9 mouse cellular contexts compared by ENCODE assay signal in the genomic region with DNA sequence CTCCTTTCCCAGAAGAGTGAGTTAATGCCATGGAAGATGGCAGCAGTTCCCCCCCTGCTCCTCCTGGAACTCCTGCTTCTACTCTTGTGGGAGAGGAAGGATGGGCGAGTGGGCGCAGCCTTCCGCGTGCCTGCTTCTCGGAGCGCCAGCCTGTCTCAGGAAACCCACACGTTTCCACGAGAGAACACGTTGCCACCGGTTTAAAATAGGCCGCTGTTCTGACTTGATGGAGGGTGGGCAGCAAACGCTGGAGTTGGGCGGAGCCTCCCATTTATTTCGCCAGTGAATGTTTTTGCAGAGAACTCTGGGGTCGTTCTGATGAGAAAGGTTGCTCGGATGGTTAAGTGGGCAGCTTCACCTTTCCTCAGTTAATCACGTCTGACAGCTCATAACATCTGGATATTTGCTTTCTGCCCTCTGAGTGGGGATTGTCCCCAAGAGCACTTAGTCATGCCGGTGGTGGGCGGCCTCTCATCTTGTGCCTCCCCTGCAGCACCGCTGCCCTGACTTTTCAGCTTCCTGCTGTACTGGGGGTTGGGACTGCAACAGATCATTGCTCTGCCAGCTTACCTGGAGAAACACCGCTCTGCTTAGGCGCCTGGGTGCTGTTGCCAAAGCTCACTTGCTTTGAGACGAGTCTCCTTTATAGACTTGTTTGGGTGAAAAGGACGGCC. TPM values are rescaled to one million over a fixed set of nuclear protein-coding genes. Genes with fewer than 3 reads are reported as not detected.
DNase-seq lines count a peak whose midpoint lies in the region; ATAC-seq and TF ChIP-seq lines count a peak whose summit lies in the region.
"Had no signal": no experiment of that assay in that cellular context is flagged by ENCODE, and none has a peak within 500 bp of the region (broad histone marks: within the 10 kb centered on the region; RNA-seq: fewer than 3 reads in every experiment).

No protein-coding gene starts in this region.

- 0 out of 2 replicates have a peak, but pooled peaks have one; percentile 61 for ATAC-seq in kidney, embryonic 16.5 days (ENCODE audit: low FRiP score, low TSS enrichment)
- no peak; the same call in 1 of the 2 replicates for ATAC-seq in kidney, postnatal 0 days (replicated peaks; ENCODE audit: low FRiP score, low read depth)
- ATAC-seq in forebrain, embryonic 16.5 days: no peak

- 22% methylated on average over 24 of the region's 24 CpGs for WGBS in kidney, embryonic 16.5 days
- 18% methylated on average over 24 of the region's 24 CpGs for WGBS in kidney, postnatal 0 days
- WGBS in olfactory bulb, adult 2 months: 36% methylated on average over 24 of the region's 24 CpGs
- WGBS in forebrain, embryonic 16.5 days: 56% methylated on average over 24 of the region's 24 CpGs

- no peaks in the 10 kb centered on the region for H3K9me3 ChIP-seq in kidney, embryonic 16.5 days (ENCODE audit: low read length)
- H3K9me3 ChIP-seq in kidney, postnatal 0 days (replicated peaks; ENCODE audit: low read length): no peaks in the 10 kb centered on the region
- no peaks in the 10 kb centered on the region for H3K9me3 ChIP-seq in forebrain, embryonic 16.5 days (ENCODE audit: control insufficient read depth, low read length)
- H3K9me3 ChIP-seq: megakaryocyte, embryonic 14.5 days had no signal

- H3K4me2 ChIP-seq in kidney, embryonic 16.5 days (replicated peaks; ENCODE audit: low read depth, low read length): peak overlapping the region; percentile 48
- H3K4me2 ChIP-seq in kidney, postnatal 0 days (ENCODE audit: low read length): peak overlapping the region; percentile 44
- H3K4me2 ChIP-seq in forebrain, embryonic 16.5 days (ENCODE audit: low read length): no peak overlapping the region

- no peak for TF ChIP-seq POLR2A in bone marrow macrophage, adult 2 months (IDR thresholded peaks at IDR 0.05; ENCODE audit: borderline replicate concordance, low read depth, low read length)
- TF ChIP-seq POLR2A in olfactory bulb, adult 2 months (IDR thresholded peaks at IDR 0.05; ENCODE audit: insufficient read depth, low read depth, low read length): no peak

- H3K36me3 ChIP-seq in kidney, embryonic 16.5 days (ENCODE audit: insufficient read depth, low read length): no peaks in the 10 kb centered on the region
- H3K36me3 ChIP-seq in kidney, postnatal 0 days (ENCODE audit: insufficient read depth, low read length): no peaks in the 10 kb centered on the region
- H3K36me3 ChIP-seq in forebrain, embryonic 16.5 days (ENCODE audit: control insufficient read depth, insufficient read depth): no peaks in the 10 kb centered on the region

- H3K27ac ChIP-seq in kidney, embryonic 16.5 days (ENCODE audit: low read length): no peak overlapping the region
- H3K27ac ChIP-seq in bone marrow macrophage, adult 2 months (ENCODE audit: insufficient read depth, low read depth, low read length): peak overlapping the region; percentile 46; the same call in 1 of the 2 replicates
- H3K27ac ChIP-seq in kidney, postnatal 0 days: no peak overlapping the region
- H3K27ac ChIP-seq in olfactory bulb, adult 2 months (ENCODE audit: insufficient read depth, low read depth, low read length): peak overlapping the region; percentile 64
- H3K27ac ChIP-seq in forebrain, embryonic 16.5 days (ENCODE audit: low read length): no peak overlapping the region

- 0 out of 2 replicates have a peak overlapping the region, but pooled peaks have one; percentile 25 for H3K9ac ChIP-seq in kidney, embryonic 16.5 days (replicated peaks; ENCODE audit: low read length)
- H3K9ac ChIP-seq in kidney, postnatal 0 days (ENCODE audit: low read depth, low read length): no peak overlapping the region
- H3K9ac ChIP-seq in forebrain, embryonic 16.5 days (replicated peaks; ENCODE audit: low read depth, low read length): no peak overlapping the region

- peaks cover 9% of the 10 kb centered on the region for H3K4me1 ChIP-seq in kidney, embryonic 16.5 days (ENCODE audit: insufficient read depth, low read length)
- peaks cover 13% of the 10 kb centered on the region for H3K4me1 ChIP-seq in bone marrow macrophage, adult 2 months (ENCODE audit: control insufficient read depth, insufficient read depth, low read length)
- H3K4me1 ChIP-seq in kidney, postnatal 0 days (replicated peaks; ENCODE audit: insufficient read depth, low read length): 0 out of 2 replicates have a peak, but pooled peaks cover 6% of the 10 kb centered on the region
- peaks cover 13% of the 10 kb centered on the region for H3K4me1 ChIP-seq in olfactory bulb, adult 2 months (ENCODE audit: control insufficient read depth, insufficient read depth, low read length)
- 0 out of 2 replicates have a peak, but pooled peaks cover 2% of the 10 kb centered on the region for H3K4me1 ChIP-seq in forebrain, embryonic 16.5 days (replicated peaks; ENCODE audit: control insufficient read depth, insufficient read depth, low read length)
- H3K4me1 ChIP-seq: megakaryocyte, embryonic 14.5 days had no signal

- DNase-seq in kidney, adult 9 months: no peak
- DNase-seq in kidney, postnatal 0 days (ENCODE audit: low spot score): peak; percentile 50
- no peak for DNase-seq in testis, postnatal 14 days (ENCODE audit: low spot score)
- DNase-seq in cerebellum, adult 9-10 months: no peak

- no peaks in the 10 kb centered on the region for H3K27me3 ChIP-seq in kidney, embryonic 16.5 days (ENCODE audit: insufficient read depth, low read length)
- no peaks in the 10 kb centered on the region for H3K27me3 ChIP-seq in kidney, postnatal 0 days (ENCODE audit: insufficient read depth, low read length)
- H3K27me3 ChIP-seq in forebrain, embryonic 16.5 days (replicated peaks; ENCODE audit: control insufficient read depth, insufficient read depth, low read length): no peaks in the 10 kb centered on the region
- H3K27me3 ChIP-seq: megakaryocyte, embryonic 14.5 days had no signal

- no peak for TF ChIP-seq CTCF in bone marrow macrophage, adult 2 months (IDR thresholded peaks at IDR 0.05; ENCODE audit: low read depth, low read length)
- TF ChIP-seq CTCF in kidney, postnatal 0 days (IDR thresholded peaks at IDR 0.05; ENCODE audit: low read depth): no peak
- no peak for TF ChIP-seq CTCF in olfactory bulb, adult 2 months (IDR thresholded peaks at IDR 0.05; ENCODE audit: insufficient read depth, low read depth, low read length)

- peak overlapping the region; percentile 21 for H3K4me3 ChIP-seq in kidney, embryonic 16.5 days (ENCODE audit: low read length)
- H3K4me3 ChIP-seq in bone marrow macrophage, adult 2 months (ENCODE audit: insufficient read depth, low read length): peak overlapping the region; percentile 30; the same call in 1 of the 2 replicates
- H3K4me3 ChIP-seq in kidney, postnatal 0 days (replicated peaks; ENCODE audit: low read depth, low read length): no peak overlapping the region
- H3K4me3 ChIP-seq in olfactory bulb, adult 2 months (ENCODE audit: insufficient read depth, low read depth, low read length): no peak overlapping the region
- no peak overlapping the region for H3K4me3 ChIP-seq in forebrain, embryonic 16.5 days (replicated peaks; ENCODE audit: low read length)
- H3K4me3 ChIP-seq: megakaryocyte, embryonic 14.5 days had no signal

RNA-seq across cellular contexts. Expression of a gene that starts 57.3 kb away (rescaled TPM):
- 7.3 and 8.3 TPM in 2 replicates for polyA plus RNA-seq in kidney, embryonic 16.5 days (2015; fragmentation: Nextera tagmentation; extraction: Ambion mirVana)
- not detected in 2 replicates for polyA plus RNA-seq in bone marrow macrophage, adult 2 months (2012; ENCODE audit: insufficient read depth, insufficient read length, missing spikeins)
- polyA plus RNA-seq in kidney, postnatal 0 days (2015; fragmentation: Nextera tagmentation; extraction: Ambion mirVana): 6.6 and 6.7 TPM in 2 replicates
- polyA plus RNA-seq in olfactory bulb, adult 2 months (2012; ENCODE audit: insufficient read depth, insufficient read length, low replicate concordance, missing spikeins): not detected in 2 replicates
- polyA plus RNA-seq in forebrain, embryonic 16.5 days (2015; fragmentation: Nextera tagmentation; extraction: Ambion mirVana): 5.8 and 6.0 TPM in 2 replicates

Comparison
In these comparisons a context has a peak if more than half of its experiments do, and no peak if none do; other contexts are left out.
1. H3K4me3 ChIP-seq: peak in kidney, embryonic 16.5 days (single experiment) and bone marrow macrophage, adult 2 months (single experiment); none in kidney, postnatal 0 days (single experiment), olfactory bulb, adult 2 months (single experiment) and forebrain, embryonic 16.5 days (single experiment).
2. H3K27ac ChIP-seq: peak in bone marrow macrophage, adult 2 months (single experiment) and olfactory bulb, adult 2 months (single experiment); none in kidney, embryonic 16.5 days (single experiment), kidney, postnatal 0 days (single experiment) and forebrain, embryonic 16.5 days (single experiment).